Mouse (Mus musculus) stomach, embryonic 15.5 days (tissue): ENCODE measurements around the gene Ifna11. TPM values are rescaled to one million over a fixed set of nuclear protein-coding genes. Genes with fewer than 3 reads are reported as not detected.
"Not testable (repeated sequence)": the region's sequence is repeated elsewhere in the genome, so short reads cannot be mapped to it uniquely, and the experiment has no call there.

ENCODE experiments used
- ATAC-seq: fragments of 200-750 bp; cut with Nextera tagmentation; 2 replicates; pipeline ENCODE4 v1.8.0; 2017; ENCODE audit warnings: low read depth, moderate number of reproducible peaks, moderate TSS enrichment; ENCODE audit not compliant: insufficient read depth, low FRiP score
- H3K27ac ChIP-seq: fragments of 300-500 bp; sonication (generic); 2 replicates; pipeline ENCODE4 v1.5.1; 2015; ENCODE audit warnings: mild to moderate bottlenecking, inconsistent platforms
- H3K27me3 ChIP-seq: fragments of 300-500 bp; sonication (generic); replicated peaks from 2 replicates; pipeline ENCODE4 v1.6.1; 2015; ENCODE audit warnings: inconsistent platforms
- H3K36me3 ChIP-seq: fragments of 300-500 bp; sonication (generic); 2 replicates; pipeline ENCODE4 v1.6.1; 2015; ENCODE audit warnings: inconsistent platforms
- H3K4me1 ChIP-seq: fragments of 300-500 bp; sonication (generic); 2 replicates; pipeline ENCODE4 v1.6.1; 2015; ENCODE audit warnings: inconsistent platforms
- H3K4me2 ChIP-seq: fragments of 300-500 bp; sonication (generic); 2 replicates; pipeline ENCODE4 v1.6.1; 2015; ENCODE audit warnings: mild to moderate bottlenecking, inconsistent platforms
- H3K4me3 ChIP-seq: fragments of 300-500 bp; sonication (generic); replicated peaks from 2 replicates; pipeline ENCODE4 v1.5.1; 2015; ENCODE audit warnings: inconsistent platforms
- H3K9ac ChIP-seq: fragments of 300-500 bp; sonication (generic); 2 replicates; pipeline ENCODE4 v1.6.1; 2015; ENCODE audit warnings: inconsistent platforms
- H3K9me3 ChIP-seq: fragments of 300-500 bp; sonication (generic); 2 replicates; pipeline ENCODE4 v1.6.1; 2016; ENCODE audit warnings: inconsistent platforms
- WGBS: fragments of 180-500 bp; shearing (Covaris S2); methylation state at CpG from one replicate; pipeline ENCODE4 v1.1.7; 2015; 5-methylcytosine and 5-hydroxymethylcytosine counted together
- polyA plus RNA-seq: library from polyadenylated mRNA; unstranded; fragments of >200 nt; fragmentation: Nextera tagmentation; extraction: Ambion mirVana; gene quantifications from 2 replicates; pipeline ENCODE4 v1.2.1, GENCODE M21; 2015

Ifna11 gene
- not detected in 2 replicates for polyA plus RNA-seq

DNA sequence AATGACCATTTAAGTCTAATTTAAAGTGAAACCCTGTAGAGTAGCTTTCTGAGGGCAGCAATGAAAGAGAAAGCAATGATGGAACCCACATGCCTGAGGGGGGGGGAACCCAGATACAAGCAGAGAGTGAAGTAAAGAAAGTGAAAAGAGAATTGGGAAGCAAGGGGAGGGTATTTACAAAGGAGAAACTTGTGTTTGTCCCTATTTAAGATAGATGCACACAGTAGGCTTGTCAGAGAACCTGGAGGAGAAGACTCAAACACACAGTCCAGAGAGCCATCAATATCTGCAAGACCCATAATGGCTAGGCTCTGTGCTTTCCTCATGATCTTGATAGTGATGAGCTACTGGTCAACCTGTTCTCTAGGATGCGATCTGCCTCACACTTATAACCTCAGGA lies at the start of gene Ifna11:
Ifna11 (plus strand) TSS at position 301 of the 400 bp plus-strand sequence.
- WGBS, result 85% methylated on average over 1 of the region's 1 CpGs
- no peak within 1 kb of the TSS for H3K27ac ChIP-seq
- no peaks in the 10 kb centered on the region for H3K4me1 ChIP-seq
- no peaks in the 10 kb centered on the region for H3K9me3 ChIP-seq
- H3K9ac ChIP-seq, result no peak within 1 kb of the TSS
- no peak within 1 kb of the TSS for H3K4me2 ChIP-seq
- no peaks in the 10 kb centered on the region for H3K36me3 ChIP-seq
- no peak for ATAC-seq
- H3K27me3 ChIP-seq, result no peaks in the 10 kb centered on the region
- H3K4me3 ChIP-seq, result no peak within 1 kb of the TSS

DNA sequence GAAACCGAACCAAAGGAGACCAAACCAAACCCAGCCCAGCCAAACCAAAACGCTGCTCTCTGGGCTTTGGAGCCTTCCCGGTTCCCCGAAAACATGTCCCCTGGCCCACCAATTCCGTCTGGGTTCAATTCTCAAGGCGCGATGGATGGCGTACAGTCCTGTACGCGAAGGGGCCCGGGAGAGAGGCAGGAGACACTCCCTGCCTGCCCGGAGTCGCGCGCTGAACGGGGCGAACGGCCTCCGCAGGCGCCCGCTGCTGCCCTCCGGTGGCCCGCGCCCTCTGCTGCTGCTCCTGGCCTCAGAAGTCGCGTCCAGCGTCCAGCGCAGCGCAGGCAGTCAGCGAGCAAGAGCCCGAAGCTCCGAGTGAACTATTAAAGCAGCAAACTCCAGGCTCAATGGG lies 46.2 kb upstream of the Ifna11 start, which contains the start of gene Gm13290:
Gm13290 (plus strand) TSS at position 301 of the 400 bp plus-strand sequence.
- not testable (repeated sequence) for H3K27me3 ChIP-seq, H3K9me3 ChIP-seq, ATAC-seq, H3K4me3 ChIP-seq, H3K36me3 ChIP-seq, H3K27ac ChIP-seq, H3K9ac ChIP-seq, H3K4me2 ChIP-seq, H3K4me1 ChIP-seq
- no CpG with 5 or more reads among the region's 32 CpGs for WGBS

DNA sequence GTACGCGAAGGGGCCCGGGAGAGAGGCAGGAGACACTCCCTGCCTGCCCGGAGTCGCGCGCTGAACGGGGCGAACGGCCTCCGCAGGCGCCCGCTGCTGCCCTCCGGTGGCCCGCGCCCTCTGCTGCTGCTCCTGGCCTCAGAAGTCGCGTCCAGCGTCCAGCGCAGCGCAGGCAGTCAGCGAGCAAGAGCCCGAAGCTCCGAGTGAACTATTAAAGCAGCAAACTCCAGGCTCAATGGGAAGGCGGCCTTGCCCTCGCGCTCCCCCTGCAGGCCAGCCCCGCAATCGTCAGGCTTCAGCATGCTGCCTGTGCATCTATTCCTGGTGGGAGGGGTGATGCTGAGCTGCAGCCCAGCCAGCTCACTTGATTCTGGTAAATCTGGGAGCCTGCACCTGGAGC lies 43.1 kb upstream of the Ifna11 start, which contains the start of gene Gm13289:
Gm13289 (plus strand) TSS at position 301 of the 400 bp plus-strand sequence.
- not testable (repeated sequence) for ATAC-seq, H3K4me1 ChIP-seq, H3K4me3 ChIP-seq

DNA sequence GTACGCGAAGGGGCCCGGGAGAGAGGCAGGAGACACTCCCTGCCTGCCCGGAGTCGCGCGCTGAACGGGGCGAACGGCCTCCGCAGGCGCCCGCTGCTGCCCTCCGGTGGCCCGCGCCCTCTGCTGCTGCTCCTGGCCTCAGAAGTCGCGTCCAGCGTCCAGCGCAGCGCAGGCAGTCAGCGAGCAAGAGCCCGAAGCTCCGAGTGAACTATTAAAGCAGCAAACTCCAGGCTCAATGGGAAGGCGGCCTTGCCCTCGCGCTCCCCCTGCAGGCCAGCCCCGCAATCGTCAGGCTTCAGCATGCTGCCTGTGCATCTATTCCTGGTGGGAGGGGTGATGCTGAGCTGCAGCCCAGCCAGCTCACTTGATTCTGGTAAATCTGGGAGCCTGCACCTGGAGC lies 40.2 kb upstream of the Ifna11 start, which contains the start of gene Gm13272:
Gm13272 (plus strand) TSS at position 301 of the 400 bp plus-strand sequence.
- H3K4me2 ChIP-seq, H3K9me3 ChIP-seq, H3K4me3 ChIP-seq, H3K27ac ChIP-seq, H3K27me3 ChIP-seq, H3K4me1 ChIP-seq, ATAC-seq, H3K36me3 ChIP-seq, H3K9ac ChIP-seq: not testable (repeated sequence)
- WGBS, result no CpG with 5 or more reads among the region's 29 CpGs

More for the DNA sequence above, 43.1 kb upstream of the Ifna11 start, which contains the start of gene Gm13289:
- H3K4me2 ChIP-seq, H3K9ac ChIP-seq, H3K36me3 ChIP-seq, H3K9me3 ChIP-seq, H3K27ac ChIP-seq, H3K27me3 ChIP-seq: not testable (repeated sequence)
- WGBS, result no CpG with 5 or more reads among the region's 29 CpGs

DNA sequence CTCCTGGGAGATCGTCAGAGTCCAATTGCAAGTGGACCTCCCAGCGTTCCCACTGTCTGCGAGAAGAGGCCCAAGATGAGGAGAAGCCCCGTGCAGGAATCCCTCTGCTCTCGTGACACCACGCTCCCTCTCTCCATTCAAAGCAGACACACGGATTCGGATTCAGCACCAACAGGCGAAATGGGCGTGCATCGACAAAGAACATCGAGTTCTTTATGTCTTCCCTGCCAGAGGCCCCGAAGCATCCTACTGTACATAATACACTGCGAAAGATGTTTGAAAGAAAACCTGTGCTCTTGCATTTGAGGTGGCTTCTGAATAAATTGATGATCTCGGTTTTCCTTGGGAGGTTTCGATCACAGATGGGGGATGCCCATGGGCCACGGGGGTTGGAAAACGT lies 39.4 kb upstream of the Ifna11 start:
- H3K9ac ChIP-seq, H3K27me3 ChIP-seq, H3K36me3 ChIP-seq, H3K4me2 ChIP-seq, H3K4me1 ChIP-seq, ATAC-seq, H3K4me3 ChIP-seq, H3K27ac ChIP-seq, H3K9me3 ChIP-seq: not testable (repeated sequence)
- WGBS, result 57% methylated on average over 16 of the region's 18 CpGs

DNA sequence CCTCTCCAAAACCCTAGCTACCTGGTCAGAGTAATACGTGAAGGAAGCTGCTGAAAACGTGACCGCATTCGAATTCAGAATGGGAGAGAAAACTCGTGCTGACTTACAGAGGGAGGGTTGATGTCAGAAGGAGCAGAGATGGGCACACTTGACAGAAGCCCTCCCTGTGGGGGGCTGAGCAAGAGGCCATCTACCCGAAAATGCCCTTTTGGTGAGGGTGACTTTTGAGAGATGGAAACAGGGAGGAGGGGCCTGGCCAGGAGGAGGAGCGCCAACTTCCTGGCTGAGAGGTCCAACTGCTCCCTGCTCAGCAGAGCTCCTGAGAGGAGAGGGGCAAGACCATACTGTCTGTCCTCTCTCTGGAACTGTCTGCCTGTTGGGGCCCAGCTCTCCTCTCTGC lies 37.9 kb upstream of the Ifna11 start, which contains the start of gene Ifnz:
Ifnz (plus strand) TSS at position 301 of the 400 bp plus-strand sequence.
- peak within 1 kb of the TSS; percentile 41 for H3K4me2 ChIP-seq
- not testable (repeated sequence) for ATAC-seq, H3K27me3 ChIP-seq, H3K9ac ChIP-seq, H3K36me3 ChIP-seq, H3K9me3 ChIP-seq, H3K27ac ChIP-seq, H3K4me1 ChIP-seq
- peak within 1 kb of the TSS; percentile 25; the same call in 1 of the 2 replicates for H3K4me3 ChIP-seq
- WGBS, result 25% methylated on average over 5 of the region's 7 CpGs

DNA sequence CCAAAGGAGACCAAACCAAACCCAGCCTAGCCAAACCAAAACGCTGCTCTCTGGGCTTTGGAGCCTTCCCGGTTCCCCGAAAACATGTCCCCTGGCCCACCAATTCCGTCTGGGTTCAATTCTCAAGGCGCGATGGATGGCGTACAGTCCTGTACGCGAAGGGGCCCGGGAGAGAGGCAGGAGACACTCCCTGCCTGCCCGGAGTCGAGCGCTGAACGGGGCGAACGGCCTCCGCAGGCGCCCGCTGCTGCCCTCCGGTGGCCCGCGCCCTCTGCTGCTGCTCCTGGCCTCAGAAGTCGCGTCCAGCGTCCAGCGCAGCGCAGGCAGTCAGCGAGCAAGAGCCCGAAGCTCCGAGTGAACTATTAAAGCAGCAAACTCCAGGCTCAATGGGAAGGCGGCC lies 37.4 kb upstream of the Ifna11 start:
- not testable (repeated sequence) for H3K9me3 ChIP-seq, H3K27ac ChIP-seq, H3K27me3 ChIP-seq, H3K4me1 ChIP-seq, H3K9ac ChIP-seq, H3K36me3 ChIP-seq, ATAC-seq
- H3K4me2 ChIP-seq, result peak overlapping the region; percentile 41
- WGBS, result 0% methylated on average over 6 of the region's 31 CpGs
- H3K4me3 ChIP-seq, result peak overlapping the region; percentile 25; the same call in 1 of the 2 replicates

DNA sequence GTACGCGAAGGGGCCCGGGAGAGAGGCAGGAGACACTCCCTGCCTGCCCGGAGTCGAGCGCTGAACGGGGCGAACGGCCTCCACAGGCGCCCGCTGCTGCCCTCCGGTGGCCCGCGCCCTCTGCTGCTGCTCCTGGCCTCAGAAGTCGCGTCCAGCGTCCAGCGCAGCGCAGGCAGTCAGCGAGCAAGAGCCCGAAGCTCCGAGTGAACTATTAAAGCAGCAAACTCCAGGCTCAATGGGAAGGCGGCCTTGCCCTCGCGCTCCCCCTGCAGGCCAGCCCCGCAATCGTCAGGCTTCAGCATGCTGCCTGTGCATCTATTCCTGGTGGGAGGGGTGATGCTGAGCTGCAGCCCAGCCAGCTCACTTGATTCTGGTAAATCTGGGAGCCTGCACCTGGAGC lies 34.4 kb upstream of the Ifna11 start, which contains the start of gene Gm13276:
Gm13276 (plus strand) TSS at position 301 of the 400 bp plus-strand sequence.
- ATAC-seq, H3K27me3 ChIP-seq, H3K4me3 ChIP-seq, H3K36me3 ChIP-seq, H3K4me1 ChIP-seq, H3K27ac ChIP-seq, H3K9ac ChIP-seq, H3K4me2 ChIP-seq, H3K9me3 ChIP-seq: not testable (repeated sequence)
- WGBS, result no CpG with 5 or more reads among the region's 27 CpGs

DNA sequence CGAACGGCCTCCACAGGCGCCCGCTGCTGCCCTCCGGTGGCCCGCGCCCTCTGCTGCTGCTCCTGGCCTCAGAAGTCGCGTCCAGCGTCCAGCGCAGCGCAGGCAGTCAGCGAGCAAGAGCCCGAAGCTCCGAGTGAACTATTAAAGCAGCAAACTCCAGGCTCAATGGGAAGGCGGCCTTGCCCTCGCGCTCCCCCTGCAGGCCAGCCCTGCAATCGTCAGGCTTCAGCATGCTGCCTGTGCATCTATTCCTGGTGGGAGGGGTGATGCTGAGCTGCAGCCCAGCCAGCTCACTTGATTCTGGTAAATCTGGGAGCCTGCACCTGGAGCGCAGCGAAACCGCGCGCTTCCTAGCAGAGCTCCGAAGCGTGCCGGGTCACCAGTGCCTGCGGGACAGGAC lies 31.4 kb upstream of the Ifna11 start, which contains the start of gene Gm13277:
Gm13277 (plus strand) TSS at position 231 of the 400 bp plus-strand sequence.
- not testable (repeated sequence) for H3K9ac ChIP-seq, H3K27me3 ChIP-seq, ATAC-seq, H3K9me3 ChIP-seq, H3K4me2 ChIP-seq, H3K27ac ChIP-seq, H3K4me3 ChIP-seq, H3K36me3 ChIP-seq, H3K4me1 ChIP-seq
- WGBS, result 3% methylated on average over 4 of the region's 28 CpGs

DNA sequence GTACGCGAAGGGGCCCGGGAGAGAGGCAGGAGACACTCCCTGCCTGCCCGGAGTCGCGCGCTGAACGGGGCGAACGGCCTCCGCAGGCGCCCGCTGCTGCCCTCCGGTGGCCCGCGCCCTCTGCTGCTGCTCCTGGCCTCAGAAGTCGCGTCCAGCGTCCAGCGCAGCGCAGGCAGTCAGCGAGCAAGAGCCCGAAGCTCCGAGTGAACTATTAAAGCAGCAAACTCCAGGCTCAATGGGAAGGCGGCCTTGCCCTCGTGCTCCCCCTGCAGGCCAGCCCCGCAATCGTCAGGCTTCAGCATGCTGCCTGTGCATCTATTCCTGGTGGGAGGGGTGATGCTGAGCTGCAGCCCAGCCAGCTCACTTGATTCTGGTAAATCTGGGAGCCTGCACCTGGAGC lies 28.5 kb upstream of the Ifna11 start, which contains the start of gene Gm13278:
Gm13278 (plus strand) TSS at position 301 of the 400 bp plus-strand sequence.
- no CpG with 5 or more reads among the region's 28 CpGs for WGBS
- not testable (repeated sequence) for H3K9me3 ChIP-seq, H3K36me3 ChIP-seq

DNA sequence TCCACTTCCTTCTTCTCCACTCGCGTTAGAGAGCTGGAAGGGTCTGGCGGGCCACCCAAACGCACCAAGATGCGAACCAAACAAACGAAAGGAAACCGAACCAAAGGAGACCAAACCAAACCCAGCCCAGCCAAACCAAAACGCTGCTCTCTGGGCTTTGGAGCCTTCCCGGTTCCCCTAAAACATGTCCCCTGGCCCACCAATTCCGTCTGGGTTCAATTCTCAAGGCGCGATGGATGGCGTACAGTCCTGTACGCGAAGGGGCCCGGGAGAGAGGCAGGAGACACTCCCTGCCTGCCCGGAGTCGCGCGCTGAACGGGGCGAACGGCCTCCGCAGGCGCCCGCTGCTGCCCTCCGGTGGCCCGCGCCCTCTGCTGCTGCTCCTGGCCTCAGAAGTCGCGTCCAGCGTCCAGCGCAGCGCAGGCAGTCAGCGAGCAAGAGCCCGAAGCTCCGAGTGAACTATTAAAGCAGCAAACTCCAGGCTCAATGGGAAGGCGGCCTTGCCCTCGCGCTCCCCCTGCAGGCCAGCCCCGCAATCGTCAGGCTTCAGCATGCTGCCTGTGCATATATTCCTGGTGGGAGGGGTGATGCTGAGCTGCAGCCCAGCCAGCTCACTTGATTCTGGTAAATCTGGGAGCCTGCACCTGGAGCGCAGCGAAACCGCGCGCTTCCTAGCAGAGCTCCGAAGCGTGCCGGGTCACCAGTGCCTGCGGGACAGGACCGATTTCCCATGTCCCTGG lies 25.7 kb upstream of the Ifna11 start, which contains the start of gene Gm13275:
Gm13275 (plus strand) TSS at position 552 of the 740 bp plus-strand sequence.
- not testable (repeated sequence) for H3K27me3 ChIP-seq, H3K36me3 ChIP-seq, H3K4me3 ChIP-seq, H3K9ac ChIP-seq, H3K4me2 ChIP-seq, H3K27ac ChIP-seq, ATAC-seq, H3K4me1 ChIP-seq, H3K9me3 ChIP-seq
- WGBS, result 0% methylated on average over 7 of the region's 52 CpGs

More for the DNA sequence above, 28.5 kb upstream of the Ifna11 start, which contains the start of gene Gm13278:
- not testable (repeated sequence) for H3K4me1 ChIP-seq, ATAC-seq, H3K4me2 ChIP-seq, H3K27ac ChIP-seq, H3K9ac ChIP-seq, H3K4me3 ChIP-seq, H3K27me3 ChIP-seq

DNA sequence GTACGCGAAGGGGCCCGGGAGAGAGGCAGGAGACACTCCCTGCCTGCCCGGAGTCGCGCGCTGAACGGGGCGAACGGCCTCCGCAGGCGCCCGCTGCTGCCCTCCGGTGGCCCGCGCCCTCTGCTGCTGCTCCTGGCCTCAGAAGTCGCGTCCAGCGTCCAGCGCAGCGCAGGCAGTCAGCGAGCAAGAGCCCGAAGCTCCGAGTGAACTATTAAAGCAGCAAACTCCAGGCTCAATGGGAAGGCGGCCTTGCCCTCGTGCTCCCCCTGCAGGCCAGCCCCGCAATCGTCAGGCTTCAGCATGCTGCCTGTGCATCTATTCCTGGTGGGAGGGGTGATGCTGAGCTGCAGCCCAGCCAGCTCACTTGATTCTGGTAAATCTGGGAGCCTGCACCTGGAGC lies 22.7 kb upstream of the Ifna11 start, which contains the start of gene Gm13279:
Gm13279 (plus strand) TSS at position 301 of the 400 bp plus-strand sequence.
- H3K36me3 ChIP-seq, H3K9me3 ChIP-seq, H3K4me1 ChIP-seq, H3K4me3 ChIP-seq, H3K4me2 ChIP-seq, H3K27ac ChIP-seq, ATAC-seq, H3K27me3 ChIP-seq, H3K9ac ChIP-seq: not testable (repeated sequence)
- no CpG with 5 or more reads among the region's 28 CpGs for WGBS
